Mouse (Mus musculus): ENCODE results near the gene Kdm6b. TPM values are rescaled to one million over a fixed set of nuclear protein-coding genes. Genes with fewer than 3 reads are reported as not detected.

Gene Kdm6b
- polyA plus RNA-seq, 1 experiment from 2014 or later: 18.2 TPM

Other genes with a start within 250 kb of the Kdm6b start
- 1.7 TPM in 2 replicates for gene Alox8, start 215.8 kb downstream of the Kdm6b start, polyA plus RNA-seq (2015; fragmentation: Nextera tagmentation; extraction: Ambion mirVana)
- gene Gucy2e, start 176.6 kb downstream of the Kdm6b start, polyA plus RNA-seq (2015; fragmentation: Nextera tagmentation; extraction: Ambion mirVana): 0.05 and 0.10 TPM in 2 replicates
- 16.1 and 16.2 TPM in 2 replicates for gene Cntrob, start 89.9 kb downstream of the Kdm6b start, polyA plus RNA-seq (2015; fragmentation: Nextera tagmentation; extraction: Ambion mirVana)
- 176 and 179 TPM in 2 replicates for gene Trappc1, start 89.7 kb downstream of the Kdm6b start, polyA plus RNA-seq (2015; fragmentation: Nextera tagmentation; extraction: Ambion mirVana)
- 0.79 and 1.2 TPM in 2 replicates for gene Kcnab3, start 87.4 kb downstream of the Kdm6b start, polyA plus RNA-seq (2015; fragmentation: Nextera tagmentation; extraction: Ambion mirVana)
- gene Rnf227, start 73.2 kb downstream of the Kdm6b start, polyA plus RNA-seq (2015; fragmentation: Nextera tagmentation; extraction: Ambion mirVana): 6.5 TPM in 2 replicates
- gene Chd3, start 44.3 kb downstream of the Kdm6b start, polyA plus RNA-seq (2015; fragmentation: Nextera tagmentation; extraction: Ambion mirVana): 13.3 and 19.8 TPM in 2 replicates
- 134 and 135 TPM in 2 replicates for gene Naa38, start 18.2 kb downstream of the Kdm6b start, polyA plus RNA-seq (2015; fragmentation: Nextera tagmentation; extraction: Ambion mirVana)
- 25.4 and 27.6 TPM in 2 replicates for gene Cyb5d1, start 18.0 kb downstream of the Kdm6b start, polyA plus RNA-seq (2015; fragmentation: Nextera tagmentation; extraction: Ambion mirVana)
- gene Tmem88, start 15.4 kb downstream of the Kdm6b start, polyA plus RNA-seq (2015; fragmentation: Nextera tagmentation; extraction: Ambion mirVana): 39.6 and 45.2 TPM in 2 replicates
- gene Dnah2, start 135.4 kb upstream of the Kdm6b start, polyA plus RNA-seq (2015; fragmentation: Nextera tagmentation; extraction: Ambion mirVana): 0.17 and 0.62 TPM in 2 replicates
- gene Efnb3, start 146.5 kb upstream of the Kdm6b start, polyA plus RNA-seq (2015; fragmentation: Nextera tagmentation; extraction: Ambion mirVana): 49.9 and 57.0 TPM in 2 replicates
- gene Wrap53, start 166.6 kb upstream of the Kdm6b start, polyA plus RNA-seq (2015; fragmentation: Nextera tagmentation; extraction: Ambion mirVana): 15.1 and 16.5 TPM in 2 replicates
- gene Trp53, start 166.7 kb upstream of the Kdm6b start, polyA plus RNA-seq (2015; fragmentation: Nextera tagmentation; extraction: Ambion mirVana): 79.1 and 87.0 TPM in 2 replicates
- gene Atp1b2, start 192.3 kb upstream of the Kdm6b start, polyA plus RNA-seq (2015; fragmentation: Nextera tagmentation; extraction: Ambion mirVana): 22.3 and 25.6 TPM in 2 replicates
- gene Shbg, start 204.2 kb upstream of the Kdm6b start, polyA plus RNA-seq (2015; fragmentation: Nextera tagmentation; extraction: Ambion mirVana): 0.20 TPM in 1 of 2 replicates, not detected in the other
- 13.0 and 13.8 TPM in 2 replicates for gene Sat2, start 208.3 kb upstream of the Kdm6b start, polyA plus RNA-seq (2015; fragmentation: Nextera tagmentation; extraction: Ambion mirVana)
- 22.1 and 25.4 TPM in 2 replicates for gene Fxr2, start 219.3 kb upstream of the Kdm6b start, polyA plus RNA-seq (2015; fragmentation: Nextera tagmentation; extraction: Ambion mirVana)
- gene Sox15, start 241.6 kb upstream of the Kdm6b start, polyA plus RNA-seq (2015; fragmentation: Nextera tagmentation; extraction: Ambion mirVana): not detected in 2 replicates
- 40.1 and 44.0 TPM in 2 replicates for gene Mpdu1, start 249.0 kb upstream of the Kdm6b start, polyA plus RNA-seq (2015; fragmentation: Nextera tagmentation; extraction: Ambion mirVana)

Data from heart, embryonic 16.5 days (tissue).